Mouse (Mus musculus): ENCODE measurements around the gene Kif11. TPM values are rescaled to one million over a fixed set of nuclear protein-coding genes. Genes with fewer than 3 reads are reported as not detected.

Kif11 gene
- 62.2 TPM for polyA plus RNA-seq (2014; fragmentation: Illumina TruSeq; extraction: RNeasy Lipid Tissue Mini Kit (QIAGEN cat#74804); ENCODE audit: low read depth, low replicate concordance)

DNA sequence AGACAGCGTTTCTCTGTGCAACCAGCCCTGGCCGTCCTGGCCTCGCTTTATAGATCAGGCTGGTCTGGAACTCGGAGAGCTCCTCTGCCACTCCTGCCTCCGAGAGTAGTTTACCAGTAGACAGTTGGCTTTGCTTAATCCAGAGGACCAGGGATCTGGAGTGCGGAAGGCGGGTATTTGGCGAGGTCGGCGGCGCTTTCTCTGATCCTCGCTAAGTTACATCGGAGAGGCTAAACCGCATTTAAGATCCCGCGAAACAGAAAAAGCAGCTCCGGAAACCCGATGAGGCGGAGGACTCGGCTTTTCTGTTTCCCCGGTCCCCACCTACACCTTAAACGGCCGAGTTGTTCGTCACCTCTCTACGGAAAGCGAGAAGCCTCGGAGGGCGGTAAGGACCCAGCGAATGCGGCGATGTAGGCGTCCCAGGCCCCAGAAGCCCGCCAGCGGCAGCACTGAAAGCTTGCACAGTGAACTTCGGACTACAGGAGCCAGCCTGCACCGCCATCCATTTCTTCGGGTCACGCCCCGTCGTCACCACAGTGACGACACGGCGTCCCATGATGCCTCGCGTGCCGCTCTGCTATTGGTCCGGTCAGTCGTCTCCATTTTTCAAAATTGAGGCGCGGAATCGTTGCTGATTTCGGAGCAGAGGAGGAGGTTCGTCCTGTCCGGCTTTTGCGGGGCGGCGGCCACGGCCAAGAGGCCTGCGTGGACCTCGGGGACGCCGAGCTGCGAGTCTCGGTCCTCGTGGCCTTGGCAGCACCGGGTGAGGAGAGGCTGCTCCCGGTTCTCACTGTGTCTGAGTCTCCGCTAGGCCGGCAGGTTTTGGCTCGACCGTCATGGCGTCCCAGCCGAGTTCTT, at the start of gene Kif11:
Kif11 (plus strand) TSS at position 649 of the 861 bp plus-strand sequence.

DNA sequence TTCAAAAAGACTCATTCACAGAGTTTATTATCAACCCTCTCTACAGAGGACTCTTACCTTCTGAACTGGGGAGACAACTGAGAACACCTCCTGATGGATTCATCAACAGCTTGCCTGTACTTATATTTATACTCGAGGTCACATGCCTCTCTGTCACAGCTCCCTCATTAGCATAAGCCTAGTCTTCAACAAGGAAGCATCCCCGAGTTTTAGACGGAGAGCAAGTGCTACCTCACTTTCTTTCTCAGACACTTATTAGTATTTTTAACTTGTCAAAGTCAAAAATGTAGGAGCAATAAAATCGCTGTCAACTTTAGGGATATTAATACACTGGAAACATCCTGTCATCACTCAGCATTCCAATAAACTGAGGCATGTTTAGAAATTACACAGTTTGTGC, 38.5 kb upstream of the Kif11 start, which contains the start of gene Ide:
Ide (minus strand) TSS at position 101 of the 400 bp plus-strand sequence.

DNA sequence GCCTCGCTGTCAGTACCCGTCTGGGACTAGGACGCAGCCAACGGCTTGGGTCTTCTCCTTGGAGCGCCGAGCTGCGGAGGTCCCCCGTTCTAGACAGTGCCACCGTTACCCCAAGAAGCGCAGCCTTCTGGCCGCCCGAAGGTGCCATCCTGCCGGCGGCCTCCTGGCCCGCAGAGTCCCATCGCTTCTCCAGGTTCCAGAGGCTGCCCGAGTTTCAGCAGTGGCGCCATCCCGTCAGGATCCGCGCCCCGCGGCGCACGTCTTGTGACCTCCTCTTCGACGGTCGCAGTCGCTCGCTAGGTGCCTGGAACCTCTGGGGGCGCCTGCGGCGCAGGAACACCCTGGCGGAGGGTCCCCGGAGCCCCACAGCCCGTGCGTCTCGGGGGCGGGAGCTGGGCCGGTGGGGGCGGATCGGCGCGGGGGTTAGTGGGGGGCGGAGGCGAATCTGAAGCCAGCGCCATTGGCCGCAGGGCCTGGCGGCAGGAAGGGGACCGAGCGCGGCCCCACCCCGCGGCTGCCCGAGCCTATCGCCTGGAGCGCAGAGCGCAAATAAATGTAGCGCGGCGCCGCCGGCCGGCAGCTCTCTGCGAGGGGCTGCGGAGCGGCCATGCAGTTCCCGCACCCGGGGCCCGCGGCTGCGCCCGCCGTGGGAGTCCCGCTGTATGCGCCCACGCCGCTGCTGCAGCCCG, 58.2 kb downstream of the Kif11 start, which contains the start of gene Hhex:
Hhex (plus strand) TSS at position 548 of the 689 bp plus-strand sequence.

Other genes with a start within 250 kb of the Kif11 start
- gene March5, start 168.9 kb upstream of the Kif11 start, polyA plus RNA-seq (2014; fragmentation: Illumina TruSeq; extraction: RNeasy Lipid Tissue Mini Kit (QIAGEN cat#74804); ENCODE audit: low read depth, low replicate concordance), result 96.8 TPM
- gene Cpeb3, start 167.8 kb upstream of the Kif11 start, polyA plus RNA-seq (2014; fragmentation: Illumina TruSeq; extraction: RNeasy Lipid Tissue Mini Kit (QIAGEN cat#74804); ENCODE audit: low read depth, low replicate concordance), result 21.4 TPM
- gene Ide, start 38.6 kb upstream of the Kif11 start, polyA plus RNA-seq (2014; fragmentation: Illumina TruSeq; extraction: RNeasy Lipid Tissue Mini Kit (QIAGEN cat#74804); ENCODE audit: low read depth, low replicate concordance), result 275 TPM
- gene Hhex, start 58.4 kb downstream of the Kif11 start, polyA plus RNA-seq (2014; fragmentation: Illumina TruSeq; extraction: RNeasy Lipid Tissue Mini Kit (QIAGEN cat#74804); ENCODE audit: low read depth, low replicate concordance), result 3.4 TPM
- 13.1 TPM for gene Exoc6, start 174.0 kb downstream of the Kif11 start, polyA plus RNA-seq (2014; fragmentation: Illumina TruSeq; extraction: RNeasy Lipid Tissue Mini Kit (QIAGEN cat#74804); ENCODE audit: low read depth, low replicate concordance)

Measured in testis, adult 10 weeks (tissue).